Comparison of ENCODE assay signal across 8 mouse cellular contexts in genomic region chr10:99461446-99461966, GRCm38 (mm10).
A peak's percentile ranks its signal among the peaks of the same experiment; 100 is the strongest.
DNase-seq lines count a peak whose midpoint lies in the region; ATAC-seq lines count a peak whose summit lies in the region.

No protein-coding gene starts in this region.

- intact Hi-C loops in heart, postnatal 36 days (cut with DNase I), result loop anchor here (1.0 to 5.0 kb wide), 3 partner anchors 129 to 198 kb away; partner anchors contain the start of gene Dusp6

- peak; percentile 93 for DNase-seq in 416B (ENCODE audit: low read depth)
- DNase-seq in B cell, adult 2 months, result peak; percentile 72
- DNase-seq in heart, postnatal 36 days, result peak; percentile 26 to 51
- DNase-seq in limb, embryonic 10.5 days (ENCODE audit: low spot score), result no peak
- no peak for DNase-seq in left cerebral cortex, adult 9 months (ENCODE audit: low spot score in 2 of 2)

- no peaks in the 10 kb centered on the region for H3K9me3 ChIP-seq in embryonic facial prominence, embryonic 12.5 days
- no peaks in the 10 kb centered on the region for H3K9me3 ChIP-seq in limb, embryonic 10.5 days (replicated peaks)
- H3K9me3 ChIP-seq in stomach, embryonic 16.5 days (replicated peaks; ENCODE audit: control insufficient read depth, low read length), result no peaks in the 10 kb centered on the region

- H3K27ac ChIP-seq in embryonic facial prominence, embryonic 12.5 days, result no peak overlapping the region
- peak overlapping the region; percentile 88 for H3K27ac ChIP-seq in limb, embryonic 10.5 days
- H3K27ac ChIP-seq in stomach, embryonic 16.5 days (ENCODE audit: low read length), result peak overlapping the region; percentile 76

- H3K27me3 ChIP-seq in embryonic facial prominence, embryonic 12.5 days, result no peaks in the 10 kb centered on the region
- no peaks in the 10 kb centered on the region for H3K27me3 ChIP-seq in limb, embryonic 10.5 days (ENCODE audit: low read depth, poor library complexity, severe bottlenecking)
- H3K27me3 ChIP-seq in stomach, embryonic 16.5 days (ENCODE audit: control insufficient read depth, insufficient read depth, low read length), result peaks cover 3% of the 10 kb centered on the region; the same call in 1 of the 2 replicates

- peaks cover 7% of the 10 kb centered on the region; the same call in 1 of the 2 replicates for H3K4me1 ChIP-seq in embryonic facial prominence, embryonic 12.5 days
- H3K4me1 ChIP-seq in limb, embryonic 10.5 days, result peaks cover 41% of the 10 kb centered on the region
- H3K4me1 ChIP-seq in stomach, embryonic 16.5 days (ENCODE audit: control insufficient read depth, insufficient read depth, low read length), result peaks cover 6% of the 10 kb centered on the region

- peak overlapping the region; percentile 65 for H3K4me2 ChIP-seq in embryonic facial prominence, embryonic 12.5 days (replicated peaks)
- peak overlapping the region; percentile 89 for H3K4me2 ChIP-seq in stomach, embryonic 16.5 days (ENCODE audit: low read depth, low read length)

- H3K4me3 ChIP-seq in embryonic facial prominence, embryonic 12.5 days, result peak overlapping the region; percentile 27
- H3K4me3 ChIP-seq in limb, embryonic 10.5 days, result peak overlapping the region; percentile 48
- H3K4me3 ChIP-seq in stomach, embryonic 16.5 days (replicated peaks; ENCODE audit: low read length), result peak overlapping the region; percentile 44

- no peak for ATAC-seq in embryonic facial prominence, embryonic 12.5 days (ENCODE audit: insufficient number of reproducible peaks, insufficient read depth, low FRiP score, low TSS enrichment)
- ATAC-seq in megakaryocyte progenitor cell, adult 5-6 weeks (replicated peaks; ENCODE audit: poor library complexity), result peak; percentile 51
- ATAC-seq in stomach, embryonic 16.5 days (ENCODE audit: insufficient read depth, low FRiP score), result peak; percentile 59; the same call in 1 of the 2 replicates

- no peaks in the 10 kb centered on the region for H3K36me3 ChIP-seq in embryonic facial prominence, embryonic 12.5 days
- H3K36me3 ChIP-seq in limb, embryonic 10.5 days, result no peaks in the 10 kb centered on the region
- no peaks in the 10 kb centered on the region for H3K36me3 ChIP-seq in stomach, embryonic 16.5 days (ENCODE audit: control insufficient read depth, insufficient read depth, low read length)

- WGBS in embryonic facial prominence, embryonic 12.5 days, result 2% methylated on average over 13 of the region's 13 CpGs
- under 1% methylated on average over 13 of the region's 13 CpGs for WGBS in limb, embryonic 10.5 days
- 2% methylated on average over 13 of the region's 13 CpGs for WGBS in stomach, embryonic 16.5 days

- peak overlapping the region; percentile 36; the same call in 1 of the 2 replicates for H3K9ac ChIP-seq in embryonic facial prominence, embryonic 12.5 days
- H3K9ac ChIP-seq in stomach, embryonic 16.5 days (ENCODE audit: low read length), result peak overlapping the region; percentile 66

Comparison
In these comparisons a context has a peak if more than half of its experiments do, and no peak if none do; other contexts are left out.
1. DNase-seq: peak in 416B (single experiment), B cell, adult 2 months (2 of 2) and heart, postnatal 36 days (2 of 2); none in limb, embryonic 10.5 days (single experiment) and left cerebral cortex, adult 9 months (0 of 2).
2. Peak in every context shown above with its lines, with median percentiles within 50 percentile points of each other: H3K4me3 ChIP-seq.